ENCODE assay signal across 38 mouse cellular contexts in the genomic region with DNA sequence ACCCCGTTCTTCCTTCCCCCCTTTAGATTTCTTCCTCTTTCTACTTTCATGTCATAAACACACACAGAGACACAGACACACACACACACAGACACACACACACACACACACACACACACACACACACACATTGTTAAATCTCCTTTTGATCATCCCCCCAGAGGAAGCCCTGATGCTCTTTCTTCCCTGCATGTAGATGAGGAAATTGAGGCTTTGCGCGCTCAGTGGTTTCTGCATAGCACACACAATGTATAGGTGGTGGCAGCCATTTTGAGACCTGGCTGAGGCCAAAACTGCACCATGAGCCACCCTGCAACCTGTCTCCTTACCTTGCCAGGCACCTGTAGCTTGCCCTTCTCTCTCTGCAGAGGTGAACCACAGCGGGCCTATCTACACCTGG. TPM values are rescaled to one million over a fixed set of nuclear protein-coding genes. Genes with fewer than 3 reads are reported as not detected.
"Had no signal": no experiment of that assay in that cellular context is flagged by ENCODE, and none has a peak within 500 bp of the region (broad histone marks: within the 10 kb centered on the region; RNA-seq: fewer than 3 reads in every experiment).

No protein-coding gene starts in this region.

RNA-seq across cellular contexts. Expression of a gene that starts 4.5 kb away (rescaled TPM):
- total RNA-seq: left cerebral cortex, adult 18-20 months; left cerebral cortex, adult 2 months; left cerebral cortex, postnatal 10 days; left cerebral cortex, postnatal 25 days; left cerebral cortex, postnatal 36 days; left cerebral cortex, postnatal 4 days; liver, adult 2 months; megakaryocyte-erythroid progenitor cell, adult 5-6 weeks; monocyte, adult 5-6 weeks had no signal
- polyA plus RNA-seq: limb, embryonic 10.5 days; limb, embryonic 11.5 days; limb, embryonic 12.5 days; limb, embryonic 13.5 days; limb, embryonic 15.5 days; liver, embryonic 11.5 days; liver, embryonic 12.5 days; liver, embryonic 13.5 days; liver, embryonic 15.5 days; liver, embryonic 16.5 days; liver, postnatal 0 days; lung, embryonic 14.5 days; lung, embryonic 15.5 days; lung, embryonic 16.5 days; lung, postnatal 0 days; macrophage; midbrain, embryonic 10.5 days; midbrain, embryonic 12.5 days; midbrain, embryonic 14.5 days; midbrain, embryonic 15.5 days; midbrain, embryonic 16.5 days; neural tube, embryonic 11.5 days had no signal

RNA-seq across cellular contexts. Expression of a gene that starts 38.2 kb away (rescaled TPM):
- total RNA-seq: left cerebral cortex, adult 18-20 months; left cerebral cortex, adult 2 months; left cerebral cortex, adult 8-10 months; left cerebral cortex, postnatal 10 days; left cerebral cortex, postnatal 14 days; left cerebral cortex, postnatal 25 days; left cerebral cortex, postnatal 36 days; left cerebral cortex, postnatal 4 days; liver, adult 2 months; megakaryocyte-erythroid progenitor cell, adult 5-6 weeks; midbrain, postnatal 0 days; monocyte, adult 5-6 weeks had no signal
- polyA plus RNA-seq: limb, embryonic 10.5 days; limb, embryonic 11.5 days; limb, embryonic 12.5 days; limb, embryonic 13.5 days; limb, embryonic 15.5 days; liver, adult 2 months; liver, embryonic 11.5 days; liver, embryonic 12.5 days; liver, embryonic 13.5 days; liver, embryonic 14.5 days; liver, embryonic 15.5 days; liver, embryonic 16.5 days; liver, postnatal 0 days; lung, adult 2 months; lung, embryonic 14.5 days; lung, postnatal 0 days; macrophage; midbrain, embryonic 10.5 days; midbrain, embryonic 12.5 days; midbrain, embryonic 13.5 days; midbrain, embryonic 14.5 days; midbrain, embryonic 15.5 days; midbrain, embryonic 16.5 days; midbrain, postnatal 0 days; myocyte; neural tube, embryonic 11.5 days had no signal
